Mouse (Mus musculus): ENCODE data around the gene Gucy1b2. TPM values are rescaled to one million over a fixed set of nuclear protein-coding genes. Genes with fewer than 3 reads are reported as not detected.

Gucy1b2 gene
- polyA plus RNA-seq, 1 experiment from 2014 or later = not detected

DNA sequence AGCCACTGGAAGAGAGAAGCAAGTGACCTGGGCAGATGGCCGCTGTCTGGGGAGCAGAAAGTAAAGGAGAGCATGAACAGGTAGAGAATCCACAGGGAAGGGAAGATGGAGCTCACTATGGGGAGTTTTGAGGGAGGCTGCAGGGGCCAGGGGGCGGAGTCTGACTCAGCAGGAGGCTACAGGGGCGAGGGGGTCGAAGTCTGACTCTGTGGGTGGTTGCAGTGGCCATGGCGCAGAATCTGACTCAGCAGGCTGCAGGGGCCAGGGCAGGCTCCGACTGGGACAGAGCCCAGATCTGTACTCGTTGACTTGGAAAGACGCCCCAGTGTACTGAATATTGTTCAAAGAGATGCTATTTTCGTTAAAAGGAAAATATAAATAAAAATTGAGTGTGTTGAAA lies 8.9 kb upstream of the Gucy1b2 start:
- Histone ChIP-seq H3K36me3 (no peaks in the 10 kb centered on the region), H3K9me3 (replicated peaks) (no peaks in the 10 kb centered on the region), H3K27me3 (no peaks in the 10 kb centered on the region), H3K4me1 (no peaks in the 10 kb centered on the region; the same call in 1 of the 2 replicates), H3K4me2 (peak overlapping the region; percentile 35; the same call in 1 of the 2 replicates), H3K27ac (0 out of 2 replicates have a peak overlapping the region, but pooled peaks have one; percentile 6), H3K4me3 (replicated peaks) (0 out of 2 replicates have a peak overlapping the region, but pooled peaks have one; percentile 4), H3K9ac (no peak overlapping the region)
- WGBS = 28% methylated on average over 9 of the region's 9 CpGs
- no peak for ATAC-seq (replicated peaks; ENCODE audit: low FRiP score)

DNA sequence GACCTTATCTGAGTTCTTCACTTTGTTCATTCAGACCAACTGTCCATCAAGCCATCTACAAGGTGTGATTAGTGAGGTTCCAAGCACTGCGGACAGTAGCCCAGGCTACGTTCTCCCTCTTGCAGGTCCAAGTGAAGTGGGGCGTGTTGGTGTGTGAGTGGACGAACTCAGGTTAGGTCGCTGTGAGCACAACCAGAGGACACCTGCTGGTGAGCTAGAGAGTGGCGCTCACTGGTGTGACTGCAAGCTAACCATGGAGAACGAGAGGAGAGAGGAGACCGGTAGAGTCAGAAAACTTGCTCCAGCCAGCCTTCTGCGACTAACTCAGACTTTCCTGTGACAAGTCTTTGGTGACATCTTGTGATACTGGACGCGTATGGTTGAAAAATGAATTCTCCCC lies 3.5 kb upstream of the Gucy1b2 start:
- Histone ChIP-seq H3K4me3 (replicated peaks) (no peak overlapping the region), H3K9me3 (replicated peaks) (no peaks in the 10 kb centered on the region), H3K9ac (no peak overlapping the region), H3K4me2 (no peak overlapping the region), H3K27me3 (no peaks in the 10 kb centered on the region), H3K36me3 (no peaks in the 10 kb centered on the region), H3K27ac (no peak overlapping the region), H3K4me1 (no peaks in the 10 kb centered on the region; the same call in 1 of the 2 replicates)
- ATAC-seq (replicated peaks; ENCODE audit: low FRiP score) = no peak
- 63% methylated on average over 11 of the region's 11 CpGs for WGBS

DNA sequence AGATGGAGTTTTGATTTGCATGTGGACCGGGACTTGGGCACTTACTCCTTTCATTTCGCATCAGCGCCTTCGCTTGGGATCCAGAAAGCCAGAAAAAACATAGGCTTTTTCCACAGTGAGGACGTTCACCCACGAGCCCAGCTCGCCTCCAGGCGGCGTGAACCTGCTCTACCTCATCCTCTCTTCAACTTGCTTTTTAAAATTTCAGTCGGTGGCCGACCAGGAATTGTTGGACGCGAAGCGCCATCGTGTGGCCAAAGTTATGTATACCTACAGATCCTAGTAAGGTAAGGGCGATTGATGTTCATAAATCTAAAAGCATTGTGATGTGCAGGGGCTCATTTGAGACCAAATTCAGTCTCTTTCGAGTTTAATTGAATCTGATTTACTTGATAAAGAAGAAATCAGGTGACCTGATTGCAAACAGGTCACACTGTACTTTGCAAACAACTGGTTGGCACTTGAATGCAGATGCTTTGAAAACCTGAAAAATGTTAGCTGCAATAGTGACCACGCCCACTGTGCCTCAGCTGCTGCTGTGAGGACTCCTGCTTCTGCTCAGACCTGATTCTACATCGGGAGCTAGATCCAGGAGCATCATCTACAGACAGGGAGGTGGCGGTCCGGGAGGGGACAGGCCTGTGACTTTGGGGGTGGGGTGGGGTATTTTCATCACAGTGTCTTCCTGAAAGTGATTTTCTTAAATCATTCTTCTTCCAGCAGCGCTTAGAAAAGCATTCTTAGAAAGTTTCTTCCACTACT lies 1.5 kb upstream of the Gucy1b2 start:
- no peaks in the 10 kb centered on the region for H3K36me3 ChIP-seq
- no peaks in the 10 kb centered on the region for H3K9me3 ChIP-seq (replicated peaks)
- no peaks in the 10 kb centered on the region for H3K4me1 ChIP-seq
- no peaks in the 10 kb centered on the region for H3K27me3 ChIP-seq
- WGBS = 18% methylated on average over 22 of the region's 22 CpGs
- ATAC-seq (replicated peaks; ENCODE audit: low FRiP score) = peak; percentile 69; the same call in 1 of the 2 replicates
- no peak overlapping the region for H3K9ac ChIP-seq
- H3K4me2 ChIP-seq = peak overlapping the region; percentile 46
- H3K4me3 ChIP-seq (replicated peaks) = peak overlapping the region; percentile 21; the same call in 1 of the 2 replicates
- H3K27ac ChIP-seq = no peak overlapping the region

DNA sequence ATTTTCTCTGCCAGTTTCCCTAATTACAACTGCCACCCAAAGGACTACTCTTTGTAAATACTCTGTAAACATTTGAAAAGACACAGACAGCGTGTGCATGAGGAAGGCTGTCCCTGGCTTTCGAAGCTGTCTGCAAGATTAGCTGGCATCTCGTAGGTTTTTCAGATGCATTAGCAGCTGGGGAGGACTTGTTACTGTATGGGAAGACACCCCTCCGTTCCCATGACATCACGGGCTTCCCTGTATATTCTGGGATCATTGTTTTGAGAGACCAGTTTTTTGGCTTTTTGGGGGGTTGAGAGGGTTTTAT lies 564 bp downstream of the Gucy1b2 start:
- Histone ChIP-seq H3K36me3 (no peaks in the 10 kb centered on the region), H3K27me3 (no peaks in the 10 kb centered on the region), H3K9me3 (replicated peaks) (no peaks in the 10 kb centered on the region), H3K4me2 (no peak overlapping the region), H3K27ac (no peak overlapping the region), H3K4me3 (replicated peaks) (no peak overlapping the region), H3K4me1 (no peaks in the 10 kb centered on the region), H3K9ac (no peak overlapping the region)
- 78% methylated on average over 5 of the region's 5 CpGs for WGBS
- ATAC-seq (replicated peaks; ENCODE audit: low FRiP score) = no peak

DNA sequence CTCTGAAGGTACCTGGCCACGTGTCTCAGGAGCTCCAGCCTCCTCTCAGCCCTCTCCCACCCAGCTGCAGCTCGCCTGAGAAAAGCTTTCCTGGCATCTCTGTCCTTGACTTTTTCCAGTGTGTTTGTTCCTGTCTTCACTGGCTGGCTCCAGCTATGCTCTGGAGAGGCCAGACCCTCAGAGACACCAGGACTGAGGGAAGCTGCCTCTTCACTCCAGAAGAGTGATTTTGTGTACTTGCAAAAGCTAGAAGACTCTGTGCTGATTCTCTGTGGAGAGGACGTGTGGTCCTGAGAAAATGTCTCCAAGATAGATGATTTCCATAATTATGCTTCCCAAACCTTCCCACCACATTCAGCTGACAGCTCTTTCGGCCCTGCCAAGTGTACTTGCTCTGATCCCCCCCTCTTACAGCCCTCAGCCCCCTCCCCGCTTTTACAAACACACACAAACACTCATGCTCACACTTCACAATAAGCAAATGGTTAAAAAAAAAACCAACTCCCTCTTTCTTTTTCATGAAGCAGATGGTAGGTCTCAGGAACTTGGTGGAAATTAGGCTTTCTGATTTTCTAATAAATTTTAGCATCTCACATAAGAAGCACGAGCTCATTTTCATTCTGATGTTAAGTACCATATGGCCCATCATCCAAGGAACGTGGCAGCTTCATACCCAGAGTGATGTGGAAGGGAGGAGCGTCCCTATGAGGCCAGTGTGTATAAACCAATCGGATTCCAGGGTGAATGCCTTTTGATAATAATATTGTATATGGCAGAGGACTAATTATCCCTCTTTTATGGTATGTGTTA lies 1.1 kb downstream of the Gucy1b2 start:
- no peak overlapping the region for H3K27ac ChIP-seq
- no peak for ATAC-seq (replicated peaks; ENCODE audit: low FRiP score)

DNA sequence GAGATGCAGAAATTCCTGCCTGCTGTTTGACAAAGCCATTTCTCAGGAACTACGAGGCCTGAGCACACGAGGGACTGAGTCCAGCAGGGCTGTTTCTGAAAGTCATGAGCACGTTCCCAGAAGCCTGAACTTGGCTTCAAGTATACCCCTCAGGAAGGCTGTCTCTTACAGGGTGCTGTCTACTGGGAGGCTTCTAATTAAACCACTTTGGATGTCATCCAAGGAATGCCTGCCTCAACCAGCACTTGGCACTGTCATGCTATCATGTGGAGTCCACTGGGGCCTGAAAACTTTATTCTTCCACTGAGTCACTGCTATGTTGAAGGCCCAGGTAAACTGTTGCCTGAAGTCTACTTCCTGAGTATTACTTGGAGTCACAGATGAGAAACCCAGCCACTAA lies 2.0 kb downstream of the Gucy1b2 start:
- no peak for ATAC-seq (replicated peaks; ENCODE audit: low FRiP score)
- 73% methylated on average over 3 of the region's 3 CpGs for WGBS
- no peak overlapping the region for H3K27ac ChIP-seq

More for the DNA sequence above, 1.1 kb downstream of the Gucy1b2 start:
- Histone ChIP-seq H3K9ac (no peak overlapping the region), H3K36me3 (no peaks in the 10 kb centered on the region), H3K27me3 (no peaks in the 10 kb centered on the region), H3K4me3 (replicated peaks) (no peak overlapping the region), H3K4me2 (no peak overlapping the region), H3K4me1 (no peaks in the 10 kb centered on the region), H3K9me3 (replicated peaks) (no peaks in the 10 kb centered on the region)
- WGBS = 56% methylated on average over 9 of the region's 9 CpGs

DNA sequence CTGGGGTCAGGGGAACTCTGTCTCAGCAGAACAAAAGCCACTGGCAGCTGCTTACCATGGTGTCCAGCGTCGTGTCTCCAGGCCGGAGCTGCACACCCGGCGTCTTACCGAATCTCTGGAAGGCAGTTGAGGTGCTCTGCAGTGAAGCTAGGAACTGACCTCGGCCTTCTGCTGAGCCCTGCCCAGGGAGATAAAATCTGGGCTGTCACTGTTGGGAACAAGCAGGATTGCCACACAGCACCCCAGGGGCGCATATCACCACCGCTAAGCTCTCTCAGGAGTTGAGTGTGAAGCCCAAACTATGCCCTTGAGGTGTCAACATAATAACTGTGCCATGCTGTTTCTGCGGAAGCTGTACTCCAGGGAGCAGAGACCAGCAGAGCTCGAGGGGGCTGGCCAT lies 2.8 kb downstream of the Gucy1b2 start:
- H3K27me3 ChIP-seq = no peaks in the 10 kb centered on the region
- H3K4me1 ChIP-seq = no peaks in the 10 kb centered on the region
- H3K9me3 ChIP-seq (replicated peaks) = no peaks in the 10 kb centered on the region
- H3K9ac ChIP-seq = no peak overlapping the region
- H3K27ac ChIP-seq = no peak overlapping the region
- no peak for ATAC-seq (replicated peaks; ENCODE audit: low FRiP score)
- H3K36me3 ChIP-seq = no peaks in the 10 kb centered on the region
- no peak overlapping the region for H3K4me2 ChIP-seq
- H3K4me3 ChIP-seq (replicated peaks) = no peak overlapping the region
- 62% methylated on average over 11 of the region's 11 CpGs for WGBS

More for the DNA sequence above, 2.0 kb downstream of the Gucy1b2 start:
- no peak overlapping the region for H3K9ac ChIP-seq
- no peak overlapping the region for H3K4me2 ChIP-seq
- no peaks in the 10 kb centered on the region for H3K36me3 ChIP-seq
- no peaks in the 10 kb centered on the region for H3K27me3 ChIP-seq
- H3K4me3 ChIP-seq (replicated peaks) = no peak overlapping the region
- no peaks in the 10 kb centered on the region for H3K4me1 ChIP-seq
- no peaks in the 10 kb centered on the region for H3K9me3 ChIP-seq (replicated peaks)

DNA sequence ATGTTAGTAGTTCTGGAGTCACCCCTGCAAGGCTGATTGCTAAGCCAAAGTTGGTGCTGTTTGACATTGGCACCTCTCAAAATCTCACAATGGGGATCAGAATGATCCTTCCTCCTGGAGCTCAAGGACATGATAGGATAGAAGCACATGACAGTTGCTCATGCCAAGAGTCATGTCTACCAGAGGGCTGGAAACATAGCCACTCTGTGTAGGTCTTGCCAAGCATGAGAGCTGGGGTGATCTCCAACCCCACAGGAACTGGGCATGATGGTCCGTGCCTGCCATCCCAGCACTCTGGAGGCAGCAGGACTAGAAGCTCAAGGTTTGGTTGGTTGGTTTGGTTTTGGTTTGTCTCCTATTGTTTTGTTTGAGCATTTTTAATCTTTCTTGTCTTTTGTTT lies 5.4 kb downstream of the Gucy1b2 start:
- WGBS = 90% methylated on average over 1 of the region's 1 CpGs
- Histone ChIP-seq H3K9ac (no peak overlapping the region), H3K4me1 (no peaks in the 10 kb centered on the region), H3K36me3 (no peaks in the 10 kb centered on the region), H3K4me2 (no peak overlapping the region), H3K4me3 (replicated peaks) (no peak overlapping the region), H3K27me3 (no peaks in the 10 kb centered on the region), H3K27ac (no peak overlapping the region), H3K9me3 (replicated peaks) (no peaks in the 10 kb centered on the region)
- no peak for ATAC-seq (replicated peaks; ENCODE audit: low FRiP score)

DNA sequence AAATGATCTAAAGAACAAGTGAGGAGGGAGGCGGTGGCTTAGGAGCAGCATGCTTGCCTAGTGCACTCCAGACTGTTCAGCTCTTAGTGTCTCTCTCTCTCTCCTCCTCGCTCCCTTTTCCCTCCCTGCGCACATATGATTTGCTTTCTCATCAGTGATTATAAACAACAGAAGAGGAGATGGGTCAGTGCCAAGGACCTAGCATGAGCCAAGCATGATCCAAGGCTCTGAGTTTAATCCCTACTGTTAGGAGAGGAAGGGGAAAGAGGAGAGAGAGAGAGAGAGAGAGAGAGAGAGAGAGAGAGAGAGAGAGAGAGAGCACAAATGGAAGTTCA lies 8.9 kb downstream of the Gucy1b2 start:
- WGBS = 84% methylated on average over 3 of the region's 3 CpGs
- Histone ChIP-seq H3K36me3 (no peaks in the 10 kb centered on the region), H3K27me3 (no peaks in the 10 kb centered on the region), H3K4me2 (no peak overlapping the region), H3K9ac (no peak overlapping the region), H3K4me1 (no peaks in the 10 kb centered on the region), H3K9me3 (replicated peaks) (no peaks in the 10 kb centered on the region), H3K4me3 (replicated peaks) (no peak overlapping the region), H3K27ac (no peak overlapping the region)
- ATAC-seq (replicated peaks; ENCODE audit: low FRiP score) = no peak

DNA sequence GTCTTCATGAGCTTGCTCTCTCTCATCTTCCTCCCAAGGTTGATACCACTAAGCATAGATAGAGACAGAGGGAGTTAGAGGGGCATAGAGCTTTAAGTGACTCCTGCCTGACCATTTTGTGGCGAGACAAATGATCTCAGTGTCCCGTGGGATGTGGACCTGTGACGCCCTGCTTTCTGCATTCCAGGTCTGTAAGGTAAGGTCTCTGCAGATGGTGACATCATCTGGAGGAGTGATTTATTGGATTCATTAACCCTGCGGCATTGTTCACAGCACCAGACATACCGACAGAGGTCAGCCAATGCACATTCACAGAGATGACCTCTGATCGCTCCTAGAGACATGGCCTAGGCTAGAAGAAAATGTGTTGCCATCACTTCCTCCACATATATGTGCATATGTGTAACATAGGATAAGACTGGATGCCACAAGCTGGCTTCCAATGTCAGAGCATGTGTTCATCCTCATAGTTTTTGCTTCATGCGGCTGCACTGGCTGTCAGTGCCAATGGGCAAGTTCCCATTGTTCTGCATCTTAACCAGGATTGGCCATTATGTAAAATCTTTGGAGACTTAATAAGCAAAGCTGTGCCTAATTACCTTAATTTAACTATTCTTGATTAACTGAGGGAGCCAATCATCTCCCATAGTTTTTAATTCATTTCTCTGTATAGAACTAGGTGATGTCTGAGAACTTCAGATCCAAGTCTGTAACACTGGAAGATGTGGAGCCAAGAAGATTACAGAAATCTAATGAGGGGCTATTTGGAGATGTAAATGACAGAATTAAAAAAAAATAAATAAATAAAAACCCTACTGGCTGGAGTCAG lies 9.5 kb downstream of the Gucy1b2 start:
- H3K4me1 ChIP-seq = no peaks in the 10 kb centered on the region
- ATAC-seq (replicated peaks; ENCODE audit: low FRiP score) = no peak

DNA sequence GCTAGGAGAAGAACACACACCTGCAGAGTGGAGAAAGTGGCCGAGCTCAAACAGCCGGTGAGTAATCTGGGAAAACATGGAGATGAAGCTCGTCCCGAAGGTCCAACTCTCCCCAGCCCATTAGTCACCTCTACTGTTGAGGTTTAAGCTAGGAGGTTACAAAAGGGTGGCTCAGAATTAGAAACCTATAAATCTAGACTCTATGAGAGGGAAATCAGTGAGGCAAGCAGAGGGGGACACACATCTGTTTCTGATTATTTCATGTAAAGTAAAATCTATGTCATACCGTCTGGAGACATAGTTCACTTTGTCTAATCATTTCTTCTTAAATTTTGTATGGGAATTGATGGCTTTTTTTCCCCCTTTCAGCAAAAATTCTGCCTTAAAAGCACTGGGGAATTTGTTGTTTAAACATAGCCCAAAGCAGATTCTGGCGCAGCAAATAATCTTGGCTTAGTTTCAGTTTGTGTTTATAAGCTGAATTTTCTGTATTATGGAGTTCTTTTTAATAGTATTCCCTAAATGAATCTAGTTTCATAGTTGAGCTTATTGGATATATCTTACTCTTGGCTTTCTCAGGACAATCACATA lies 12.2 kb downstream of the Gucy1b2 start:
- WGBS = 56% methylated on average over 6 of the region's 6 CpGs

More for the DNA sequence above, 9.5 kb downstream of the Gucy1b2 start:
- Histone ChIP-seq H3K4me3 (replicated peaks) (no peak overlapping the region), H3K27me3 (no peaks in the 10 kb centered on the region), H3K9me3 (replicated peaks) (no peaks in the 10 kb centered on the region), H3K27ac (no peak overlapping the region), H3K36me3 (no peaks in the 10 kb centered on the region), H3K4me2 (no peak overlapping the region), H3K9ac (no peak overlapping the region)
- 35% methylated on average over 7 of the region's 7 CpGs for WGBS

More for the DNA sequence above, 12.2 kb downstream of the Gucy1b2 start:
- Histone ChIP-seq H3K36me3 (no peaks in the 10 kb centered on the region), H3K9ac (no peak overlapping the region), H3K4me1 (no peaks in the 10 kb centered on the region), H3K4me2 (no peak overlapping the region), H3K9me3 (replicated peaks) (no peaks in the 10 kb centered on the region), H3K27me3 (no peaks in the 10 kb centered on the region), H3K27ac (no peak overlapping the region), H3K4me3 (replicated peaks) (no peak overlapping the region)
- ATAC-seq (replicated peaks; ENCODE audit: low FRiP score) = no peak

Measured in kidney, embryonic 15.5 days (tissue).